31 mouse cellular contexts compared by ENCODE assay signal in genomic region chr12:69171307-69171706, GRCm38 (mm10). TPM values are rescaled to one million over a fixed set of nuclear protein-coding genes. Genes with fewer than 3 reads are reported as not detected.
"Had no signal": no experiment of that assay in that cellular context is flagged by ENCODE, and none has a peak within 500 bp of the region (broad histone marks: within the 10 kb centered on the region; RNA-seq: fewer than 3 reads in every experiment).

No protein-coding gene starts in this region.

- DNase-seq: gastrocnemius, postnatal 14 days; gastrocnemius, postnatal 36 days; heart, adult 2 months; heart, postnatal 14 days; heart, postnatal 36 days; kidney, adult 11 months; kidney, adult 2 months; kidney, adult 9 months; kidney, postnatal 14 days; kidney, postnatal 36 days; layer of hippocampus, adult 9-11 months; layer of hippocampus, postnatal 36 days; left cerebral cortex, postnatal 4 days had no signal

- ATAC-seq: hindbrain, postnatal 0 days; intestine, embryonic 16.5 days had no signal

- H3K27ac ChIP-seq: heart, adult 2 months; heart, embryonic 13.5 days; heart, embryonic 15.5 days; hindbrain, embryonic 13.5 days; hindbrain, embryonic 15.5 days; hindbrain, postnatal 0 days; kidney, embryonic 15.5 days; kidney, postnatal 0 days; limb, embryonic 13.5 days; limb, embryonic 15.5 days had no signal

- H3K4me3 ChIP-seq: heart, adult 2 months; heart, embryonic 13.5 days; heart, embryonic 15.5 days; hindbrain, embryonic 13.5 days; hindbrain, embryonic 15.5 days; kidney, embryonic 15.5 days; limb, embryonic 13.5 days; limb, embryonic 15.5 days had no signal

- H3K27me3 ChIP-seq: heart, embryonic 13.5 days; heart, embryonic 15.5 days; hindbrain, embryonic 13.5 days; hindbrain, embryonic 15.5 days; kidney, embryonic 15.5 days; limb, embryonic 13.5 days; limb, embryonic 15.5 days had no signal

- H3K9me3 ChIP-seq: heart, embryonic 13.5 days; heart, embryonic 15.5 days; hindbrain, embryonic 13.5 days; hindbrain, embryonic 15.5 days; kidney, embryonic 15.5 days; limb, embryonic 13.5 days; limb, embryonic 15.5 days had no signal

- H3K9ac ChIP-seq: heart, embryonic 13.5 days; heart, embryonic 15.5 days; hindbrain, embryonic 13.5 days; hindbrain, embryonic 15.5 days; kidney, embryonic 15.5 days; limb, embryonic 13.5 days; limb, embryonic 15.5 days had no signal

- H3K36me3 ChIP-seq: hindbrain, embryonic 13.5 days; hindbrain, embryonic 15.5 days had no signal

- H3K4me2 ChIP-seq: heart, embryonic 11.5 days; heart, embryonic 13.5 days; heart, embryonic 15.5 days; hindbrain, embryonic 13.5 days; hindbrain, embryonic 15.5 days; kidney, embryonic 15.5 days; limb, embryonic 13.5 days; limb, embryonic 15.5 days had no signal

RNA-seq across cellular contexts. Expression of gene Lrr1, which starts 2.7 kb away (rescaled TPM):
- total RNA-seq: gastrocnemius, adult 18-20 months; gastrocnemius, adult 8-10 months; gastrocnemius, postnatal 36 days; heart, adult 2 months; heart, postnatal 36 days; layer of hippocampus, adult 18-20 months; layer of hippocampus, adult 8-10 months; layer of hippocampus, postnatal 36 days; left cerebral cortex, adult 18-20 months; left cerebral cortex, adult 8-10 months; left cerebral cortex, postnatal 25 days had no signal
- polyA plus RNA-seq: heart, adult 2 months; kidney, adult 2 months had no signal
